Mouse (Mus musculus) CD4-positive, CD25-positive, alpha-beta regulatory T cell, adult 2 months (primary cell): Measurements from ENCODE around the gene Zap70.

Experiments used
- DNase-seq: peaks from one replicate; pipeline ENCODE4 v3.0.0-alpha.2; 2012; ENCODE audit warnings: low read depth, low spot score

Gene Zap70

GRCm38 (mm10) chr1:36830913-36831866 is 69.6 kb downstream of the Zap70 start:
- DNase-seq, result no peak
